Mouse (Mus musculus) heart, adult 2 months (tissue): ENCODE results near the gene E130308A19Rik. TPM values are rescaled to one million over a fixed set of nuclear protein-coding genes. Genes with fewer than 3 reads are reported as not detected.

ENCODE experiments used
- DNase-seq, 2 experiments: peaks; one replicate each; pipeline ENCODE4 v3.0.0; 2021
- H3K27ac ChIP-seq: fragments of 200-600 bp; 2 replicates; pipeline ENCODE4 v1.8.1; 2022
- H3K27me3 ChIP-seq: fragments of 200-500 bp; 2 replicates; pipeline ENCODE4 v1.6.1; 2012; ENCODE audit warnings: mild to moderate bottlenecking, low read length, inconsistent platforms, mixed read lengths; ENCODE audit not compliant: control insufficient read depth, insufficient read depth
- H3K36me3 ChIP-seq: fragments of 200-500 bp; 2 replicates; pipeline ENCODE4 v1.6.1; 2012; ENCODE audit warnings: low read length, inconsistent platforms; ENCODE audit not compliant: control insufficient read depth, insufficient read depth
- H3K4me1 ChIP-seq: fragments of 200-500 bp; 2 replicates; pipeline ENCODE4 v1.6.1; 2011; ENCODE audit warnings: low read length; ENCODE audit not compliant: control insufficient read depth, insufficient read depth
- H3K4me3 ChIP-seq: fragments of 200-600 bp; 2 replicates; pipeline ENCODE4 v1.8.1; 2022
- H3K79me2 ChIP-seq: fragments of 200-500 bp; replicated peaks from 2 replicates; pipeline ENCODE4 v1.6.1; 2012; ENCODE audit warnings: mild to moderate bottlenecking, inconsistent platforms, low read length, moderate library complexity, mixed read lengths; ENCODE audit not compliant: control insufficient read depth, insufficient read depth
- H3K9ac ChIP-seq: fragments of 200-500 bp; 2 replicates; pipeline ENCODE4 v1.6.1; 2012; ENCODE audit warnings: low read depth, mild to moderate bottlenecking, control low read depth, inconsistent platforms, low read length, mixed read lengths
- CTCF ChIP-seq: fragments of 200-600 bp; IDR thresholded peaks from 2 replicates; pipeline ENCODE4 v1.8.1; 2022; ENCODE audit warnings: antibody characterized with exemption, mild to moderate bottlenecking, moderate library complexity
- EP300 ChIP-seq: fragments of 200-500 bp; IDR thresholded peaks from 2 replicates; pipeline ENCODE4 v1.6.1; 2011; ENCODE audit warnings: low read depth, low read length, control low read depth; ENCODE audit not compliant: insufficient read depth
- POLR2A ChIP-seq: fragments of 200-500 bp; IDR thresholded peaks from 2 replicates; pipeline ENCODE4 v1.6.1; 2011; ENCODE audit warnings: mild to moderate bottlenecking, low read depth, low read length, control low read depth; ENCODE audit not compliant: insufficient read depth
- WGBS: fragments of 180-500 bp; shearing (Covaris S2); methylation state at CpG from one replicate; pipeline ENCODE4 v1.1.7; 2018; 5-methylcytosine and 5-hydroxymethylcytosine counted together
- intact Hi-C: fragments of 180-260 bp; cut with DNase I; formaldehyde crosslinking; loops from one replicate; pipeline ENCODE4 v1.15.1; 2025
- polyA plus RNA-seq: library from polyadenylated mRNA; depleted of rRNA; stranded (reverse); fragments of >200 nt; gene quantifications from 2 replicates; pipeline ENCODE4 v1.2.3, GENCODE M21; 2012
- total RNA-seq, 2 experiments: library from RNA; stranded (reverse); gene quantifications; 2 replicates each; pipeline ENCODE4 v1.2.3; 2021

The E130308A19Rik gene
- total and polyA plus RNA-seq, 3 experiments: 3.8 to 7.2 (median 6.5) TPM

DNA sequence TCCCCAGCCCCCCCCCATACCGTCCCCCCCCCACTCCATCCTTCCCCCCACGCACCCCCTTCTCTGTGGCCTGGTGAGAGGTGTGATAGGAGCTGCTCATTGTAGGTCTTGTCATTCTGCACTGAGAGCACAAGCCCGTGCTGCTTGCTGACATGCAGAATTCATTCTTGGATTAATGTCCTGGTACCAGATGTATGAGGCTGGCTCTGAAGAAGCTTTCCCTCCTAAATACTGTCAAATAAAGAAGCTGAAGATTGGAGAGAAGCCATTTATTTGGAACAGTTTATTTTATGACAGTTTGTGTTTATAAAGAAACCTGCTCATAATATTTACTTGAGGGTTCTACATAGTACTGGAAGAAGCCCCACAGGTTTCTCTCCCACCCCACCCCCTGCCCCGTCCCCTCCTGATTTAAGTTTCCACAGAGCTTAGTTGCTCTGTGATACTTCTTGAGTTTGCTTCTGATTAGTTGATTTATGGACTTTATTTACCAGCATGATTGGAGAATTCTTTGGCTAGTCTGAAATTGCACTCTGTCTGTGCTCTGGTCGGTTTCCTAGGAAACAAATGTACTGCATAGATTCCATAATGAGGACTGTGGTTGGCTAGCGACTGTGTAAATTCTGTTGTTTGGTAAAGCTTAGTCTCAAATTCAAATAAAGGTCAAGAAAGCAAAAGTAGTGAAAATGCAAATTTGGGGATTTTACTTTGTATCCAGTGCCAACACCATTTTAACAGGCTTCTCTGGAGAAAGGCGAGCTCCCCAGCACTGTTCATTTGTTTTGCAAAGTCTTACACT, 3.3 kb downstream of the E130308A19Rik start:
- Histone ChIP-seq H3K36me3 (no peaks in the 10 kb centered on the region; the same call in 1 of the 2 replicates), H3K79me2 (no peaks in the 10 kb centered on the region; the same call in 1 of the 2 replicates), H3K4me1 (no peaks in the 10 kb centered on the region), H3K4me3 (no peak overlapping the region), H3K27ac (no peak overlapping the region), H3K9ac (no peak overlapping the region), H3K27me3 (no peaks in the 10 kb centered on the region)
- 66% methylated on average over 7 of the region's 7 CpGs for WGBS
- TF ChIP-seq EP300 (no peak), CTCF (no peak), POLR2A (no peak)
- intact Hi-C loops: loop anchor here (5.0 kb wide), 1 partner anchor 243 kb away; no protein-coding TSS in a partner anchor
- no peak for DNase-seq

DNA sequence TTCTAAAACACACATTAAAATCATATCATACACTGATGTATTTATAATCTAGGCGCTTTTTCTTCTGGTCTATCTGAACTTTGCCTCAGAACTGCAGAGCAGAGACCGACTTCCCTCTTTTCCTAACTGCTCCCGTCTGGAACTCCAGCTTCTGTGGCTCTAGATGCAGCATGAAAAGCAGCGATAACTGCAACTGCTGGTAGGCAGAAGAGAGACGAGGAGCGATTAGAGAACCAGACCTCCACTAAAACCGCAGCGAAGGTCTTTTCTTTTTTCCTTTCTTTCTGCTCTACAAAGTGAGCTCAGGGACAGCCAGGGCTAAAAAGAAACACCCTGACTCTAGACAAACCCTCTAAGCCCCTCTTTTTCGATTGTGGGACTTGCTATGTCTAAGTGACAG, 4.1 kb downstream of the E130308A19Rik start:
- Histone ChIP-seq H3K36me3 (no peaks in the 10 kb centered on the region; the same call in 1 of the 2 replicates), H3K9ac (no peak overlapping the region), H3K27ac (no peak overlapping the region), H3K4me1 (no peaks in the 10 kb centered on the region), H3K4me3 (no peak overlapping the region), H3K79me2 (no peaks in the 10 kb centered on the region; the same call in 1 of the 2 replicates), H3K27me3 (no peaks in the 10 kb centered on the region)
- DNase-seq: no peak
- intact Hi-C loops: no loop called here
- 70% methylated on average over 9 of the region's 9 CpGs for WGBS
- TF ChIP-seq CTCF (no peak), POLR2A (no peak), EP300 (no peak)

DNA sequence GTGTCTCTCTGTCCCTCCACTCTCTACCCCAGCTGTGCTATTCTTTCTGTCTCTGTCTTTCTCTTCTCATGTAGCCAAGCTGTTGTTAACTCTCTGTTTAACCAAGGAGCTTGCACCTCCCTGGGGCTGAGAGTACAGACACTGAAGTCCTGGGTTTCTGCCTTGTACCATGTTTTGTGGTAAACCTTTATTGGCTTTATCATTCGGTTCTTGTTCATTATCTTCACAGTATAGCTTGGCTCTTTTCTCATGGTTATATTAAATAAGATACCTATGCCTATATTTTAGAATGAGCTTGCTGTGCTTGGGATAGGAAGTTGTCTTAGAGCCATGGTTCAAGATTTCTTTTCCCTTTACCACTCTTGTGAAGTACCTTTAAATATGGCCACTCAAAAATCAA, 8.5 kb downstream of the E130308A19Rik start:
- Histone ChIP-seq H3K4me3 (no peak overlapping the region), H3K36me3 (no peaks in the 10 kb centered on the region), H3K9ac (no peak overlapping the region), H3K27me3 (no peaks in the 10 kb centered on the region), H3K79me2 (no peaks in the 10 kb centered on the region; the same call in 1 of the 2 replicates), H3K4me1 (peaks cover under 1% of the 10 kb centered on the region; the same call in 1 of the 2 replicates), H3K27ac (no peak overlapping the region)
- no peak for TF ChIP-seq CTCF
- no peak for TF ChIP-seq EP300
- TF ChIP-seq POLR2A: no peak
- 83% methylated on average over 1 of the region's 1 CpGs for WGBS
- intact Hi-C loops: no loop called here
- DNase-seq: no peak

DNA sequence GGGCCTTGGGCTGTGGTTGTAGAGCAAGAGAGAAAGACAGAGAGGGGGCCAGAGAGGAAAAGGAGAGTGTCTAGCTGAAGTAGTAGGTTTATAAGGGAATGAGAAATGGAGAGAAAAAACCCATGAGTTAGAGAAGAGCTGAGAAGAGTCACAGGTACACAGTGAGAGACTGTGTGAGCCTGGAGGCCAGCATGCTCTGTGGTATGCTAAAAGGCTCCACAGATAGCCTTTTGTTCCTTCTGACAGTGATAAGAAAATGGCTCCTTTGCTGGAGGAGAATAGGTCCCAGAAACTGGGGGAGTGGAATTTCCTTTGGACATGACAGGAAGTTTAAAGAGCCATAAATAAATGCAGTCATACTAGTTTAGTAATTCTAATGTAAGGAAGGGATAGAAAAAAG, 13.2 kb downstream of the E130308A19Rik start:
- Histone ChIP-seq H3K27me3 (no peaks in the 10 kb centered on the region), H3K9ac (no peak overlapping the region), H3K27ac (no peak overlapping the region), H3K79me2 (peaks cover 1% of the 10 kb centered on the region; the same call in 1 of the 2 replicates), H3K36me3 (no peaks in the 10 kb centered on the region), H3K4me1 (peaks cover 2% of the 10 kb centered on the region), H3K4me3 (no peak overlapping the region)
- DNase-seq: no peak
- intact Hi-C loops: no loop called here
- TF ChIP-seq POLR2A: no peak
- TF ChIP-seq CTCF: no peak

DNA sequence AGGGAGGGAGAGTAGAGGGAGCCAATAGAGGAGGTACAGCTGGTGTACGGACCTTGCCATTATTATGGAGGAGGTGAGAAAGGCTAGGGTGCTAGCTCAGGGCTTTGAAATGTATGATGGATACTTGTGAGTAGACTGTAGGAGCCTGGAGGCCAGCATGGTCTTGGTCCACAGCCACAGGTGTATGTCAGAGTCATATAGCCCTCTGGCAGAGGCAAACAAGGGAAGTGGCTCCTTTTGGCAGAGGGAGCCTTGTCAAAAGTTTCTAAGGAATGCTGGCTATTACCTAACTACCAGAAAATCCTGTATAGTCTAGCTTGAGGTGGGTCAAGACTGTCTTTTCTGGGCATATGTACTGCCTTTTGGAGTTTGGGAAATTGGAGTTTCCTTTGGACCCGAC, 14.7 kb downstream of the E130308A19Rik start:
- Histone ChIP-seq H3K9ac (no peak overlapping the region), H3K27ac (no peak overlapping the region), H3K27me3 (no peaks in the 10 kb centered on the region), H3K79me2 (peaks cover 1% of the 10 kb centered on the region; the same call in 1 of the 2 replicates), H3K4me1 (peaks cover 2% of the 10 kb centered on the region), H3K36me3 (no peaks in the 10 kb centered on the region), H3K4me3 (no peak overlapping the region)
- WGBS: 85% methylated on average over 2 of the region's 2 CpGs
- intact Hi-C loops: no loop called here
- TF ChIP-seq CTCF (no peak), EP300 (no peak), POLR2A (no peak)
- DNase-seq: no peak

DNA sequence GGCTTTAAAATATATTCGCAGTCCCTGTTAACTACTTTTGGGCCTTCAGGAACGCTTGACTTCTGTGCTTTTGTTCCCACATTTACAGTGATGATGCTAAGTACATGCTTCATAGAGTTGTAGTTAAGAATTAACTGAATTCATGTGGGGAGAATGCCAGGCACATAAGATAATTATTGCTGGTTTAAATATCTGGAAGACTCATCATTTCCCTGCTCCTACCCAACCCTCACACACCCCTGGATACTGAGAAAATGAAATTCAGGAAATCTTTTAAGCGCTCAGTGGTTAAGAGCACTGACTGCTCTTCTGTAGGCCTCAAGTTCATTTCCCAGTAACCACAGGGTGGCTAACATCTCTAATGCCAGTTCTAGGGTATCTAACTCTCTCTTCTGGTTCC, 16.0 kb downstream of the E130308A19Rik start:
- WGBS: 86% methylated on average over 3 of the region's 3 CpGs
- no peak overlapping the region for H3K9ac ChIP-seq
- no peak overlapping the region for H3K4me3 ChIP-seq
- H3K27ac ChIP-seq: no peak overlapping the region
- H3K27me3 ChIP-seq: no peaks in the 10 kb centered on the region
- TF ChIP-seq EP300: no peak
- TF ChIP-seq POLR2A: no peak
- no peak for TF ChIP-seq CTCF
- intact Hi-C loops: no loop called here
- peaks cover 2% of the 10 kb centered on the region for H3K4me1 ChIP-seq
- H3K36me3 ChIP-seq: no peaks in the 10 kb centered on the region
- no peak for DNase-seq
- H3K79me2 ChIP-seq: peaks cover 3% of the 10 kb centered on the region; the same call in 1 of the 2 replicates
